Mouse (Mus musculus) forebrain, embryonic 13.5 days (tissue): Measurements from ENCODE around the gene E2f6. TPM values are rescaled to one million over a fixed set of nuclear protein-coding genes. Genes with fewer than 3 reads are reported as not detected.
A peak's percentile ranks its signal among the peaks of the same experiment; 100 is the strongest.

Experiments
- ATAC-seq: fragments of 200-750 bp; cut with Nextera tagmentation; 2 replicates; pipeline ENCODE4 v1.8.0; 2017
- H3K27ac ChIP-seq: fragments of 300-500 bp; sonication (generic); 2 replicates; pipeline ENCODE4 v1.5.1; 2015; ENCODE audit warnings: inconsistent platforms, mild to moderate bottlenecking, moderate library complexity
- H3K27me3 ChIP-seq: fragments of 300-500 bp; sonication (generic); 2 replicates; pipeline ENCODE4 v1.6.1; 2015; ENCODE audit warnings: mild to moderate bottlenecking, inconsistent platforms
- H3K36me3 ChIP-seq: fragments of 300-500 bp; sonication (generic); 2 replicates; pipeline ENCODE4 v1.6.1; 2015; ENCODE audit warnings: mild to moderate bottlenecking, inconsistent platforms; ENCODE audit not compliant: poor library complexity, severe bottlenecking
- H3K4me1 ChIP-seq: fragments of 300-500 bp; sonication (generic); 2 replicates; pipeline ENCODE4 v1.6.1; 2015; ENCODE audit warnings: inconsistent platforms
- H3K4me2 ChIP-seq: fragments of 300-500 bp; sonication (generic); 2 replicates; pipeline ENCODE4 v1.6.1; 2015; ENCODE audit warnings: inconsistent platforms, mild to moderate bottlenecking, moderate library complexity
- H3K4me3 ChIP-seq: fragments of 300-500 bp; sonication (generic); 2 replicates; pipeline ENCODE4 v1.5.1; 2015; ENCODE audit warnings: mild to moderate bottlenecking, inconsistent platforms
- H3K9ac ChIP-seq: fragments of 300-500 bp; sonication (generic); 2 replicates; pipeline ENCODE4 v1.6.1; 2015; ENCODE audit warnings: mild to moderate bottlenecking, inconsistent platforms
- H3K9me3 ChIP-seq: fragments of 300-500 bp; sonication (generic); replicated peaks from 2 replicates; pipeline ENCODE4 v1.6.1; 2016; ENCODE audit warnings: inconsistent platforms
- WGBS: fragments of 180-500 bp; shearing (Covaris S2); methylation state at CpG from one replicate; pipeline ENCODE4 v1.1.7; 2015; 5-methylcytosine and 5-hydroxymethylcytosine counted together
- polyA plus RNA-seq: library from polyadenylated mRNA; unstranded; fragments of >200 nt; fragmentation: Nextera tagmentation; extraction: Ambion mirVana; gene quantifications from 2 replicates; pipeline ENCODE4 v1.2.1, GENCODE M21; 2015

E2f6 gene
- polyA plus RNA-seq, 1 experiment from 2014 or later, result 43.3 TPM

DNA sequence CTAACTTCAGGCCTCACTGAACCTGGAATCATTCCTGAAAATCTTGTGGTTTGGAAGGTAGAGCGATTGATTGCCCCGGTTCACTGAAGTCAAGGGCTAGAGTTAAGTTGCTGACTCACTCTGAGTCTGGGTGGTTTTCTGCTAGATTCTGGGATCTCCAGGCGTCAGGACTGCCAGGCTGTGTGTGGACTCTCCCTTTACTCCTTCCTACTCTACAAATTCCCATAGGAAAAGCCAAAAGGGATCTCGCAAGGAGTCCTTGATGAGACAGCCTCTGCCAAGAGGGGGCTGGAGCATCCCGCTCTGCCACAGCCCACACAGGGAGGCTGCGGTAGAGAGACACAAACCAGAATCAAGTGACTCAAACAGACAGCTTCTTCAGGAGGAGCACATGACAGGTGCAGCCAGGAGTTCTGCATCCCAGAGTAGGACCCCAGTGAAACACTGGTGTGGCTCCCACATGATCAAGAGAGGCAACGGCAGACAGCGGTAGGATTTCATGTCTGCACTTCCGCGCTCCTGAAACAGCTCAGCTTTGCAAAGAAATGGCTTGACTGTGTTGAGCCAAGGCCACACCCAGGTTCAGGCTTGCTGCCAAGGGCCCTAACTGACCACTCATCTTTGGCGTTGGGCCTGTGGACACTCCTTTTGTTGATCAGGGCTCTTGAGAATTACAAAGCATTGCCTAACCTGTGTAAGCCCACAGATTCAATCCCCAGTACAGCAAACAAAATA lies 42.8 kb downstream of the E2f6 start:
- Histone ChIP-seq H3K9ac (no peak overlapping the region), H3K4me1 (peaks cover 13% of the 10 kb centered on the region), H3K4me3 (no peak overlapping the region), H3K4me2 (no peak overlapping the region), H3K27me3 (no peaks in the 10 kb centered on the region), H3K27ac (no peak overlapping the region), H3K9me3 (no peaks in the 10 kb centered on the region), H3K36me3 (no peaks in the 10 kb centered on the region)
- no peak for ATAC-seq
- WGBS, result 86% methylated on average over 11 of the region's 11 CpGs

DNA sequence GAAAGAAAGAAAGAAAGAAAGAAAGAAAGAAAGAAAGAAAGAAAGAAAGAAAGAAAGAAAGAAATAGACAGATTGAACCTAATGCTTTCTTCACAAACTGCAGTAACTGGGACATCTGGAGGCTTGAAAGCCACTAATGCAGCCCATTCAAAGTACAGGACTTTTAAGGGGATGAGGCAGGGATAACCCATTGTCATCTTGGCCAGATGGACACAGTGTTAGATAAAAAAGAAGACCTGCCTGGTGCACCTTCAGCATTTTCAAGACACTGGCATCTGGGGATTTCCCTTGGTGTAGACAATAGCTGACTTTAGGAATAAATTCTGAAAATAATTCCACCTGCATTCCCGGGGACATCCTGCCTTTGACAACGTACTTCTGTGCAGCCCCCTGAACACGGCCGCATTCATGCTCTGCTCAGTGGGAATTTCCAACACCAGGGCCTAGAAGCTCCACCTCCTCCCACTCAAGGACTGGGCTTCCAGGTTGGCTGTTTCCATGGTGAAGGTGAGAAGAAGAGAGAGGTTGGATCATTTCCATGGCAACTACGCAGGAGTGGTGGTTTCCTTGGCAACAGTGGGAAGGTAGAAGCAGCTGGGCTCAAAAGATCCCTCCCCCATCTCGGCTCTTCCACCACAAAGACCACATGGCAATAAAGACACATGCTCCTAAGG lies 45.0 kb downstream of the E2f6 start:
- peaks cover 13% of the 10 kb centered on the region for H3K4me1 ChIP-seq
- H3K9ac ChIP-seq, result 0 out of 2 replicates have a peak overlapping the region, but pooled peaks have one; percentile 1
- H3K27ac ChIP-seq, result peak overlapping the region; percentile 87
- H3K4me2 ChIP-seq, result peak overlapping the region; percentile 29
- ATAC-seq, result peak; percentile 96
- WGBS, result 6% methylated on average over 6 of the region's 6 CpGs
- H3K27me3 ChIP-seq, result no peaks in the 10 kb centered on the region
- no peaks in the 10 kb centered on the region for H3K9me3 ChIP-seq
- H3K4me3 ChIP-seq, result no peak overlapping the region
- no peaks in the 10 kb centered on the region for H3K36me3 ChIP-seq

DNA sequence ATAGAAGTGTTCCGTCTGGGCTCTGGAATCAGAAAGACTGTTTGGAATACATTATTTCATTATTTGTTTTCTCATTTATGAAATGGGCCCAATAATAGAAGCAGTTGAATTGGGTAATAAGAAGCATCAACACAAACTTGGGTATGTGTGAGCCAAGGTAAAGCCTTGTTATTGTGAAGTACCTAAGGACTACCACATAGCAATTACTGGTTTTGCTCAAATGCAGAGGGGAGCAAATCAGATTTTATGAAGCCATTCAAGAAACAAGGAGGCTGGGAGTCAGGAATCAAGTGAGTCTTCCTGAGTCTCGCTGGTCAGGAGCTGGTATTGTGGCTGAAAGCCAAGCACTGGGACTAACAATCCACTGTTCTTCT lies 45.5 kb downstream of the E2f6 start:
- Histone ChIP-seq H3K4me2 (peak overlapping the region; percentile 29), H3K27me3 (no peaks in the 10 kb centered on the region), H3K27ac (peak overlapping the region; percentile 87), H3K4me3 (no peak overlapping the region), H3K36me3 (no peaks in the 10 kb centered on the region), H3K9me3 (no peaks in the 10 kb centered on the region), H3K9ac (no peak overlapping the region), H3K4me1 (peaks cover 13% of the 10 kb centered on the region)
- WGBS, result 26% methylated on average over 2 of the region's 2 CpGs
- peak; percentile 48; the same call in 1 of the 2 replicates for ATAC-seq

DNA sequence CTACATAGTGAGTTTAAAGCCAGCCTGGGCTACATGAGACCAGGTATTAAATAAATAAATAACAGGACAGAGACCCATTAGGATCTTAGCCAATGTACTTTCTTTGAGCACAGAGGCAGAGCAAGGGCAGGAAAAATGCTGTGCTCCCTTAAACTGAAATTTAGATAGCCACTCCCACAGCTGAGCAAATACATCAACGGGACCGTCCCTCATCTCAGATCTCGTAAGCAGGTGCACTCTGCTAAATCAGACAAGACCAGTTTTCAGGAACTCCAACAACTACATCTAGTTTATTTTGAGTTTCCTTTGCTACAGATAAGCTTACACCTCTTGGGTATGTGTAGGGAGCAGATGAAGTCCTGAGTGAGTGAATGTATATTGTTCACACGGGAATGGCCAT lies 47.3 kb downstream of the E2f6 start:
- WGBS, result 92% methylated on average over 4 of the region's 4 CpGs
- no peak overlapping the region for H3K27ac ChIP-seq
- H3K4me1 ChIP-seq, result peaks cover 13% of the 10 kb centered on the region
- H3K36me3 ChIP-seq, result no peaks in the 10 kb centered on the region
- H3K27me3 ChIP-seq, result no peaks in the 10 kb centered on the region
- no peak overlapping the region for H3K4me3 ChIP-seq
- ATAC-seq, result no peak
- H3K9ac ChIP-seq, result no peak overlapping the region
- H3K4me2 ChIP-seq, result no peak overlapping the region
- no peaks in the 10 kb centered on the region for H3K9me3 ChIP-seq

DNA sequence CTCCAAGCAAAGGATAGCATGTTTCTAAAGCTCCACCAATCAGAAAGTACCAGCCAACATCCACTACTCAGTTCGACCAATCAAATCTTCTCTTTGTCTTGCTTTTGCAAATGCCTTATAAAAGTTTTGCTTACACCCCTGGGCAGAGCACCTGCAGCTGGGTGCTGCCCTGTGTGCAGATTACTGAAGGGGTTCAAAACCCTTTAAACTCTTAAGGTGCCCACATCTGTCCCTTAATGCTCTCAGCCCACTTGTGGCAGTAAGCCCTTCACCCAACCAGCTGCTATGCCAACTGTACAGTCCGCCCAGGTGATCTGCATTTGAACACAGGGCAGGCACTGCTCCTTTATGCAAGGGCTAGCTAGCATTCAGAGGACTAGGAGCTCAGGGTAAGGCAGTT lies 49.0 kb downstream of the E2f6 start:
- ATAC-seq, result no peak
- Histone ChIP-seq H3K36me3 (no peaks in the 10 kb centered on the region), H3K4me1 (peaks cover 13% of the 10 kb centered on the region), H3K4me3 (no peak overlapping the region), H3K27me3 (no peaks in the 10 kb centered on the region), H3K9ac (no peak overlapping the region), H3K9me3 (no peaks in the 10 kb centered on the region), H3K27ac (no peak overlapping the region), H3K4me2 (no peak overlapping the region)
- WGBS, result 90% methylated on average over 2 of the region's 2 CpGs

DNA sequence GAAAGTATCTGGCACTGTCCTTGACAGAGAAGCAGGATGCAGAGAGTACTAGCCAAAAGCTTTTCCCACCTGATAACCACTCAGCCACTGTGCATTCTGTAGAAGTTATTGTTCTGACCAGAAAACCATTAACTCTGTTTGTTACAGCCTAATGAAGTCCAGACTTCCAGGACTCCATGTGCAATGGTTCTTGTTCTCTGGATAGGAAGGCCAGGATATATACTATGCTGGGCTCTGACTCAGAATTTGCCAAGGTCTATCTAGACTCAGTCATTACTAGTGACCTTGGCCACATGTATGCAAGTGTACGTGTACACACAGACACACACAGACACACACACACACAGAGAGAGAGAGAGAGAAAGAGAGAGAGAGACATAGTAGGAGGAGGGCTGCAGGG lies 49.8 kb downstream of the E2f6 start:
- no peak for ATAC-seq
- H3K4me1 ChIP-seq, result peaks cover 8% of the 10 kb centered on the region
- H3K9me3 ChIP-seq, result no peaks in the 10 kb centered on the region
- no peaks in the 10 kb centered on the region for H3K27me3 ChIP-seq
- H3K4me2 ChIP-seq, result no peak overlapping the region
- no peaks in the 10 kb centered on the region for H3K36me3 ChIP-seq
- WGBS, result 77% methylated on average over 1 of the region's 1 CpGs
- no peak overlapping the region for H3K4me3 ChIP-seq
- H3K9ac ChIP-seq, result no peak overlapping the region
- H3K27ac ChIP-seq, result no peak overlapping the region

DNA sequence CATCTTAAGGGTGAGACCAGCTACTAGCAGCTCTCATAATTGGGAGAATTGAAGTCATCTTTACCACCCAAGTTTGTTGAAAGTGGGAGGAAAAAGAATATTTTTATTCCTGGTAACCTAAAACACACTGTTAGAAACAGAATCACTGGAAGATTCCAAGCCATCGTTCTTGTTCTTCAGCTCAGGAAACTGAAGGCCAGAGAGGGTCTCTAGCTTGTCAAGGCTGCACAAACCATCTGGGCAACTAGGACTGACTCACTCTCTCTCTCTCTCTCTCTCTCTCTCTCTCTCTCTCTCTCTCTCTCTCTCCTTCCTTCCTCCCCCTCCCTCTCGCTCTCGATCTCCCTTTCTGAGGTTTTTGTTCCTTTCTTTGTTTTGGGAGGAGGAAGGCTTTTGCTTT lies 50.2 kb downstream of the E2f6 start:
- Histone ChIP-seq H3K36me3 (no peaks in the 10 kb centered on the region), H3K4me2 (no peak overlapping the region), H3K27ac (no peak overlapping the region), H3K9ac (no peak overlapping the region), H3K4me3 (no peak overlapping the region), H3K9me3 (no peaks in the 10 kb centered on the region), H3K27me3 (no peaks in the 10 kb centered on the region), H3K4me1 (peaks cover 3% of the 10 kb centered on the region)
- no peak for ATAC-seq
- WGBS, result 75% methylated on average over 3 of the region's 3 CpGs

DNA sequence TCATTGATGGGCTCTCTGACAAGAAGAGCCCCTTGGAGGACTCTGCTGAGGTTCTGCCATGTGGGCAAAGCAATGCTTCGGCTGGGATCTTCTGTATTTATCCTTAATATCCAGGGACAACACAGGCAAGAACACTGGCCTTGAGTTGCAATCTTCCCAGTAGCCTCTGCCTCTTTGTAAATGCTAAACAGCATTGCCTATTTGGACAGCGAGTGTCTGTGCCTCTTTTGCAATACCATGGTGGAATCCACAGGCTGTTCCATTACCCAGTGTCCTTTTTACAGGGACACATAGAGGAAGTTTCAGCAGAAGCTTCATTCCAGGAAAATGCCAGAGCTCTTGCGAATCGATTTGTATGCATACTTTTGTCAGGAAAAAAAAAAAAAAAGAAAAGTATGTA lies 53.7 kb downstream of the E2f6 start:
- Histone ChIP-seq H3K4me3 (no peak overlapping the region), H3K27ac (no peak overlapping the region), H3K9ac (no peak overlapping the region), H3K27me3 (no peaks in the 10 kb centered on the region), H3K4me2 (no peak overlapping the region), H3K9me3 (no peaks in the 10 kb centered on the region), H3K36me3 (no peaks in the 10 kb centered on the region), H3K4me1 (no peaks in the 10 kb centered on the region)
- ATAC-seq, result no peak
- WGBS, result 95% methylated on average over 4 of the region's 4 CpGs

DNA sequence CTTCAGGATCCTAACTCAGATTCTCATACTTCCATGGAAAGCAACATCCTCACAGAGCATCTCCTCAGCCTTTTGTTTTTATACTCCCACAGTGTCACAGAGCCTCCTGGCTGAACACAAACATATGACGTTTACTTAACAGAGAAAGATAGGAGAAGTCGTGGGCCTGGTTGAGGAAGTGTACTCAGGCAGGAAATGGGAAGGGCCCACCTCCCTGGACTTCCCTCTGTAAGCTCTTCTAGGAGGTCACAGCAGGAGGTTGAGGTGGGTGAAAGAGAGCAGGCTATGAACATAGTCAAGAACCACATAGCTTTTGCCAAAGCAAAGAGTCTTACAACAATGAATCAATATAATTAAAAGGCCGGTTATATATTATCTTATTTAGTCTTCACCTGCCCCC lies 55.1 kb downstream of the E2f6 start:
- H3K36me3 ChIP-seq, result no peaks in the 10 kb centered on the region
- ATAC-seq, result no peak
- H3K9me3 ChIP-seq, result no peaks in the 10 kb centered on the region
- H3K9ac ChIP-seq, result no peak overlapping the region
- H3K4me2 ChIP-seq, result no peak overlapping the region
- WGBS, result 87% methylated on average over 3 of the region's 3 CpGs
- H3K4me3 ChIP-seq, result no peak overlapping the region
- no peaks in the 10 kb centered on the region for H3K27me3 ChIP-seq
- H3K27ac ChIP-seq, result no peak overlapping the region
- H3K4me1 ChIP-seq, result no peaks in the 10 kb centered on the region

DNA sequence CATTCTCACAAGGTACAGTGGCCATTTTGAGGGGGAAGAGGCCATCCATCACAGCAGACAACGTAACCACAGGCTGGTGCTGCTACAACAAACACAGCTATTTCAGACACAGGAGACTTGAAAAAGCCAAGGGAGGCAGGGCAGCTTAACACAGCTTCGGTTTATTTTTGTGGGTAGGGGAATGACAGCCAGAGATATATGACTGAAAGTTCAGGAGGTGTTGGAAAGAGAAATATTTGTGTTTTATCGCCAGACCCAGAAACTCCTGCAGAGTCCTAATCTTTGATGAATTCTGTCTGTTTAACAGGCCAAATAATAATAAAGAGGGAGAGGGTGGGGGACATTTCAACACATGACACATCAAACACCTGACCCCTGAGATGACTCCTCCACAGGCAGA lies 55.7 kb downstream of the E2f6 start:
- Histone ChIP-seq H3K4me2 (no peak overlapping the region), H3K36me3 (no peaks in the 10 kb centered on the region), H3K4me1 (no peaks in the 10 kb centered on the region), H3K27ac (no peak overlapping the region), H3K9ac (no peak overlapping the region), H3K27me3 (no peaks in the 10 kb centered on the region), H3K4me3 (no peak overlapping the region), H3K9me3 (no peaks in the 10 kb centered on the region)
- no peak for ATAC-seq
- 93% methylated on average over 3 of the region's 3 CpGs for WGBS

DNA sequence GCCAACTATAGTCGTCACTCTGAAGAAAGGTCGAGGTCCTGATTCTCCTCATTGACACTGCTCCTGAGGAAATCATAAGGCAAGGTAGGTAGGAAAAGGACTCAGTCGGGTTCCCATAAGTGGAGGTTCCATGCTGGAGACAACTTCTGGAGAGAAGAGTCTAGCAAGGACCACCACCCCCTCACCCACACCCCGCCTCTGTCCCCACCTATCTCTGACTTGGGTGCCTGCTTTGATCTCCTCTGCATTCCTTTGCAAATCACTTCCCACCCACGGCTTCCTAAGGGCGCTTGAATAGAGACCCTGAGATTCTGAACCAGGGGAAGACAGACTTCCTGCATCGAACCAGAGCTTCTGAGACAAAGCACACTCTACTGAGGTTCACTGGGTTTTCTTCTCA lies 56.5 kb downstream of the E2f6 start:
- ATAC-seq, result no peak

DNA sequence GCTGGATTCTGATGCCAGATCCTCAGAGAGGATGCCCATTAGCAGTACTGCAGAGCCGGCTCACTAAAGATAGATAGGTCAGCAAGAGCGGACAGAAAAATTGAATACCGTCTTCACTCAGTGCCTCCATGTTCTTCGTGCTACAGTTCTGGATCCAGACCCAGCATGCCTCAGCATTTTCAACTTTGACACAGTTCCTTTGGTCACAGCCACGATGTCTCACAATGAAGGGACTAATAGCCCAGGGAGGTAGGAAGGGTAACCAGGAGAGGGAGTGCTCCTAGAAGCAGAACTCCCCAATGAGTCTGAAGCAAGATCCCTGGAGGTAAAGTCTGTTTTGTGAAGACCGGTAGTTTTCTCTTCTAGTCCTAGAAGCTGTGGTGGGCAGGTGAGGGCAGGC lies 57.9 kb downstream of the E2f6 start:
- 81% methylated on average over 6 of the region's 6 CpGs for WGBS
- no peak overlapping the region for H3K4me2 ChIP-seq
- no peaks in the 10 kb centered on the region for H3K4me1 ChIP-seq
- H3K9ac ChIP-seq, result no peak overlapping the region
- H3K36me3 ChIP-seq, result no peaks in the 10 kb centered on the region
- no peak overlapping the region for H3K4me3 ChIP-seq
- no peak overlapping the region for H3K27ac ChIP-seq
- no peaks in the 10 kb centered on the region for H3K9me3 ChIP-seq
- no peak for ATAC-seq
- no peaks in the 10 kb centered on the region for H3K27me3 ChIP-seq

More for the DNA sequence above, 56.5 kb downstream of the E2f6 start:
- H3K4me2 ChIP-seq, result no peak overlapping the region
- H3K36me3 ChIP-seq, result no peaks in the 10 kb centered on the region
- H3K27me3 ChIP-seq, result no peaks in the 10 kb centered on the region
- H3K9ac ChIP-seq, result no peak overlapping the region
- no peaks in the 10 kb centered on the region for H3K4me1 ChIP-seq
- no peak overlapping the region for H3K27ac ChIP-seq
- no peaks in the 10 kb centered on the region for H3K9me3 ChIP-seq
- no peak overlapping the region for H3K4me3 ChIP-seq
- WGBS, result 74% methylated on average over 7 of the region's 7 CpGs
